Mouse (Mus musculus): Measurements from ENCODE around the gene Vsx1. TPM values are rescaled to one million over a fixed set of nuclear protein-coding genes. Genes with fewer than 3 reads are reported as not detected.

Gene Vsx1
- total and polyA plus RNA-seq, 3 experiments = 0.10 to 0.14 TPM; not detected in 1

DNA sequence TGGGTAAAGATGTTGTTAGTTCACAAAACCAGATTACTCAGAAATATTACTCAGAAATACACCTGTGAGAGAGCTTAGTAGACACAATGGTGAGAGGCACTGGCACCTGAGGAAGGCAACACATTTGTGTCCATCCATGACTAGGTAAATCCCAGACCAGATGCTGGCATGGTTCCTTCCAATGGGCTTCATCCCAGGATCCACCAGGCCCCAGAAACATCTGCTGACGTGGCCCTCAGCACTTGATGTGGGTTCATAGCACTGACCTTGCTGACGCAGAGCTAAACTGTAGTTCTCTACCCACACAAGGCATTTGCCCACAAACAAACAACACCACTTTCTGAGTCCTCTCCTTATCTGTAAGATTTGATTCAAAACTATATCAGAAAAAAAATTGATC, 34.3 kb downstream of the Vsx1 start:
- intact Hi-C loops (cut with DNase I) = no loop called here
- H3K27me3 ChIP-seq (ENCODE audit: control insufficient read depth, insufficient read depth, low read length) = no peaks in the 10 kb centered on the region
- no peak for DNase-seq
- TF ChIP-seq EP300 (IDR thresholded peaks at IDR 0.05; ENCODE audit: insufficient read depth, low read depth, low read length) = no peak
- no peak for TF ChIP-seq CTCF (IDR thresholded peaks at IDR 0.05)
- TF ChIP-seq POLR2A (IDR thresholded peaks at IDR 0.05; ENCODE audit: insufficient read depth, low read depth, low read length) = no peak
- H3K27ac ChIP-seq = peak overlapping the region; percentile 85
- no peak overlapping the region for H3K9ac ChIP-seq (ENCODE audit: low read depth, low read length)
- peaks cover 8% of the 10 kb centered on the region for H3K4me1 ChIP-seq (ENCODE audit: control insufficient read depth, insufficient read depth, low read length)
- peaks cover 1% of the 10 kb centered on the region; the same call in 1 of the 2 replicates for H3K79me2 ChIP-seq (replicated peaks; ENCODE audit: control insufficient read depth, insufficient read depth, low read length)
- WGBS = 70% methylated on average over 2 of the region's 2 CpGs
- H3K4me3 ChIP-seq = no peak overlapping the region
- peaks cover 19% of the 10 kb centered on the region for H3K36me3 ChIP-seq (ENCODE audit: control insufficient read depth, insufficient read depth, low read length)

DNA sequence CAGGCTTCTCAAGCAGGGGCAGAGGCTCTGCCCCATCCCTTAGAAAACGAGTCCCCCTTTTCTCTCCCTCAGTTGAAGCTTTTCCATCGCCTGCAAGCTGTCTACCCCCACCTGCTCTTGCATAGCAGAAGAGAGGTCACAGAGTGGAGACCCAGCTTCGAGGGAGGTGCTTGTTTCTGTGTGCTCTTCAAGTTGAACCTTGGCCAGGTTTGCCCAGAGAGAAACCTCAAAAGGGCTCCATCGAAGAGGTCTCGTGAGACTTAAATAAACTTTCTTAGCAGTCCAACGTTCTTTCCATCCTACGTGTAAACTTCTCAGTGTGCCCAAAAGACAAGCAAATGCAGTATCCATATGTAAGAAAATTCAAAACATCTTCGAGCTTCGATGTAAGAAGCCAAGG, 37.8 kb downstream of the Vsx1 start:
- peak overlapping the region; percentile 15 for H3K27ac ChIP-seq

DNA sequence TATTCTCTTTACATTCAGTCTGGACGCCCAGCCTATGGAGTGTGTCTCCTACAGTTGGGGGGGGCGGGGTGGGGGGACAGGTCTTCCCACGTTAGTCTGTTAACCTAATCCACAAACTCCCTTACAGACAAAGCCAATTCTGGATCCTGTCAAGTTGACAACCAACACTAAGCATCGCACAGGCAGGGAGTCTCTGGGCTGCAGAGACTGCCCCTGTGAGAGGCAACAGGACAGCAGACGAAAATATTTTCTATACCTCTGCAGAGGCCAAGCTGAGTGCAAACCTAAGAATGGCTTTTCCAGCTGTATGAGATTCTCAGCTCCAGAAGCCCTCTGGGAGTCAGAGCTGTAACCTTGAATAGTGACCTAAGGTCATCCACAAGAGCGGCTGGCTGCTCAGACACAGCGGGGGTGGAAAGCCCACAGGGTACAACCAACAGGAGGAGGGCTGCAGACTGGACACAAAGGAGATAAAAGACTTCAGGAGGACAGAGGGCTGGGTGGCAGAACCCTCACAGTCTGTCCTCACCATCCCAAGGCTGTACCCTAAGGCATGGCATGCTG, 38.6 kb downstream of the Vsx1 start:
- H3K4me3 ChIP-seq = no peak overlapping the region
- peaks cover 19% of the 10 kb centered on the region for H3K4me1 ChIP-seq (ENCODE audit: control insufficient read depth, insufficient read depth, low read length)
- no peaks in the 10 kb centered on the region for H3K27me3 ChIP-seq (ENCODE audit: control insufficient read depth, insufficient read depth, low read length)
- H3K9ac ChIP-seq (ENCODE audit: low read depth, low read length) = peak overlapping the region; percentile 7; the same call in 1 of the 2 replicates
- H3K36me3 ChIP-seq (ENCODE audit: control insufficient read depth, insufficient read depth, low read length) = peaks cover 9% of the 10 kb centered on the region
- H3K79me2 ChIP-seq (replicated peaks; ENCODE audit: control insufficient read depth, insufficient read depth, low read length) = no peaks in the 10 kb centered on the region
- intact Hi-C loops (cut with DNase I) = no loop called here
- DNase-seq = no peak
- no peak for TF ChIP-seq POLR2A (IDR thresholded peaks at IDR 0.05; ENCODE audit: insufficient read depth, low read depth, low read length)
- no peak for TF ChIP-seq EP300 (IDR thresholded peaks at IDR 0.05; ENCODE audit: insufficient read depth, low read depth, low read length)
- TF ChIP-seq CTCF (IDR thresholded peaks at IDR 0.05) = no peak
- WGBS = 16% methylated on average over 7 of the region's 7 CpGs
- peak overlapping the region; percentile 15 for H3K27ac ChIP-seq

More for the DNA sequence above, 37.8 kb downstream of the Vsx1 start:
- H3K9ac ChIP-seq (ENCODE audit: low read depth, low read length) = no peak overlapping the region
- no peaks in the 10 kb centered on the region for H3K27me3 ChIP-seq (ENCODE audit: control insufficient read depth, insufficient read depth, low read length)
- peaks cover 11% of the 10 kb centered on the region for H3K36me3 ChIP-seq (ENCODE audit: control insufficient read depth, insufficient read depth, low read length)
- no peak for TF ChIP-seq CTCF (IDR thresholded peaks at IDR 0.05)
- TF ChIP-seq EP300 (IDR thresholded peaks at IDR 0.05; ENCODE audit: insufficient read depth, low read depth, low read length) = no peak
- TF ChIP-seq POLR2A (IDR thresholded peaks at IDR 0.05; ENCODE audit: insufficient read depth, low read depth, low read length) = no peak
- H3K4me1 ChIP-seq (ENCODE audit: control insufficient read depth, insufficient read depth, low read length) = peaks cover 19% of the 10 kb centered on the region
- no peak for DNase-seq
- H3K79me2 ChIP-seq (replicated peaks; ENCODE audit: control insufficient read depth, insufficient read depth, low read length) = peaks cover 1% of the 10 kb centered on the region; the same call in 1 of the 2 replicates
- 42% methylated on average over 9 of the region's 9 CpGs for WGBS
- H3K4me3 ChIP-seq = no peak overlapping the region
- intact Hi-C loops (cut with DNase I) = no loop called here

DNA sequence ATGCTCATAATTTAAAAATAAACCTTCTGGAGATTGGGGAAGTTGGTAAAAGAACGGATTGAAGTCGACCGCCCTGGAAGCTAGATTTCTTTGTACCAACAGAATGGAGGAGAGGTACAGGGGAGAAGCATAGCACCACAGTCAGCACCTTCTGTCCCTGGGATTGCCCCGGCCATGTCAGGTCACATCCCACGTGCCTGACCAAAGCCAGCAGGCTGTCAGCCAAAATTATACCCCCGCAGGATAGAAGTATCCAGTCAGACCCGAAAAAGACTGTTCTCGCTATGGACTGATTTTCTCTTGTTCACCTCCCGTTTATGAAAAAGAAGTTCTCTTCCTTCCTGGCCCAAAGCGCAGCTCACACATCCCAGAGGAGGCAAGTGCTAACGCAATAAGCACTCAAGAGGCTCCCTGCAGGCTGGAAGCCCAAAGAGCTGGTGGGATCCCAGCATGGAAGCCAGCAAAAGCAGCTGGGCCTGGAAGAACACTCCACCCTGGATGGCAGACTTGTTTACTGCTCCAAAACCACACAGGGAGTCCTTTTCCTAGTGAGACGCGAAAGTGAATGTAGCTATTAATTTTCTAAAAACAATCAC, 40.8 kb downstream of the Vsx1 start:
- H3K9ac ChIP-seq (ENCODE audit: low read depth, low read length) = peak overlapping the region; percentile 16; the same call in 1 of the 2 replicates
- H3K79me2 ChIP-seq (replicated peaks; ENCODE audit: control insufficient read depth, insufficient read depth, low read length) = no peaks in the 10 kb centered on the region
- H3K4me1 ChIP-seq (ENCODE audit: control insufficient read depth, insufficient read depth, low read length) = peaks cover 16% of the 10 kb centered on the region
- TF ChIP-seq EP300 (IDR thresholded peaks at IDR 0.05; ENCODE audit: insufficient read depth, low read depth, low read length) (0 out of 2 replicates have a peak, but pooled peaks have one; percentile 12), CTCF (IDR thresholded peaks at IDR 0.05) (no peak), POLR2A (IDR thresholded peaks at IDR 0.05; ENCODE audit: insufficient read depth, low read depth, low read length) (no peak)
- H3K27me3 ChIP-seq (ENCODE audit: control insufficient read depth, insufficient read depth, low read length) = no peaks in the 10 kb centered on the region
- 28% methylated on average over 13 of the region's 13 CpGs for WGBS
- H3K36me3 ChIP-seq (ENCODE audit: control insufficient read depth, insufficient read depth, low read length) = peaks cover 11% of the 10 kb centered on the region
- H3K4me3 ChIP-seq = no peak overlapping the region
- peak; percentile 43 to 52 for DNase-seq
- H3K27ac ChIP-seq = peak overlapping the region; percentile 57
- intact Hi-C loops (cut with DNase I) = no loop called here

DNA sequence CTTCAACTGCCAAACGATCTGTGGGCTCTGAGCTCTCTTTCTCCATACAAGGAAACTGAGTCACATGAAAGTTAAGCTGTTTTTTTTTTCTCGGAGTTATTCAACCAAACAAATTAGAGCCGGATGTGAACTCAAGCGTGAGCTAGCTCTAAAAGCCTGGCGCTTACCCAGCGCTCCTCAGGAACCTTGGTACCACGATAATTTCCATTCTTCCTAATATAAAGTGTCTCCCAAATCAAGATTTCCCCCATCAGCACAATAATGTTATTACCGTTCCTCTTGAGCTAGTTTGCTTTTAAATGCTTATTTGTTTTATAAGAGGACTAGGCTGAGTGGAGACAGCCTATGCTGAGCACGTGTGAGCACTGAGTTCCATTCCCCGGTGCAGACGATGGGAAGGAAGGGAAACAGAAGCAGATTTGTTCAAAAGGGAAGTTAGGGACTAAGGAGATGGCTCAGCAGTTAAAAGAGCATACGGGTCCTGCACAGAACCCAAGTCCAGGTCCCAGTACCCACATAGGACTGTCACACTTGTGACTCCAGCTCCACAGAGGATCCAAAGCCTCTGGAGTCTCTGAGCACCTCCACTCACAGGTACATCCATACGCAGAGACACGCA, 41.4 kb downstream of the Vsx1 start:
- Histone ChIP-seq H3K4me1 (ENCODE audit: control insufficient read depth, insufficient read depth, low read length) (peaks cover 18% of the 10 kb centered on the region), H3K27me3 (ENCODE audit: control insufficient read depth, insufficient read depth, low read length) (no peaks in the 10 kb centered on the region), H3K4me3 (no peak overlapping the region), H3K9ac (ENCODE audit: low read depth, low read length) (no peak overlapping the region), H3K27ac (peak overlapping the region; percentile 57), H3K36me3 (ENCODE audit: control insufficient read depth, insufficient read depth, low read length) (peaks cover 11% of the 10 kb centered on the region), H3K79me2 (replicated peaks; ENCODE audit: control insufficient read depth, insufficient read depth, low read length) (no peaks in the 10 kb centered on the region)
- WGBS = 67% methylated on average over 14 of the region's 14 CpGs
- TF ChIP-seq CTCF (IDR thresholded peaks at IDR 0.05) (no peak), POLR2A (IDR thresholded peaks at IDR 0.05; ENCODE audit: insufficient read depth, low read depth, low read length) (no peak), EP300 (IDR thresholded peaks at IDR 0.05; ENCODE audit: insufficient read depth, low read depth, low read length) (no peak)
- intact Hi-C loops (cut with DNase I) = no loop called here
- no peak for DNase-seq

Measured in heart, adult 2 months (tissue).